Mouse (Mus musculus) spleen, postnatal 14 days (tissue): ENCODE results near the gene Bahcc1.

Source experiments
- DNase-seq, 2 experiments: peaks; one replicate each; pipeline ENCODE4 v3.0.0; 2021 to 2022; ENCODE audit warnings: low spot score in 2 of 2

Bahcc1 gene

GRCm38 (mm10) chr11:120260769-120261150, 28.0 kb downstream of the Bahcc1 start:
- DNase-seq, result no peak

- peak; percentile 38 to 46 for DNase-seq
Observed at GRCm38 (mm10) chr11:120261416-120262355, 28.9 kb downstream of the Bahcc1 start.

GRCm38 (mm10) chr11:120262356-120262901, 29.7 kb downstream of the Bahcc1 start:
- peak; percentile 20 to 35 for DNase-seq

- no peak for DNase-seq
Observed at GRCm38 (mm10) chr11:120263176-120263575, 30.4 kb downstream of the Bahcc1 start.

- DNase-seq, result no peak
Observed at GRCm38 (mm10) chr11:120264008-120264407, 31.3 kb downstream of the Bahcc1 start.

- DNase-seq, result no peak
Observed at GRCm38 (mm10) chr11:120265458-120265857, 32.7 kb downstream of the Bahcc1 start.

GRCm38 (mm10) chr11:120266259-120266758, 33.6 kb downstream of the Bahcc1 start:
- no peak for DNase-seq

- no peak for DNase-seq
Observed at GRCm38 (mm10) chr11:120267274-120267673, 34.5 kb downstream of the Bahcc1 start.

GRCm38 (mm10) chr11:120267676-120268075, 34.9 kb downstream of the Bahcc1 start:
- DNase-seq, result no peak

GRCm38 (mm10) chr11:120268195-120268967, 35.6 kb downstream of the Bahcc1 start:
- no peak for DNase-seq

- DNase-seq, result no peak
Observed at GRCm38 (mm10) chr11:120269007-120269406, 36.3 kb downstream of the Bahcc1 start.

- no peak for DNase-seq
Observed at GRCm38 (mm10) chr11:120269498-120270104, 36.9 kb downstream of the Bahcc1 start.

- DNase-seq, result no peak
Observed at GRCm38 (mm10) chr11:120279335-120279734, 46.6 kb downstream of the Bahcc1 start.

- peak in 1 of 2 experiments; percentile 27 for DNase-seq
Observed at GRCm38 (mm10) chr11:120280281-120280773, 47.6 kb downstream of the Bahcc1 start.

- no peak for DNase-seq
Observed at GRCm38 (mm10) chr11:120280774-120281173, 48.0 kb downstream of the Bahcc1 start.

- no peak for DNase-seq
Observed at GRCm38 (mm10) chr11:120281197-120281596, 48.5 kb downstream of the Bahcc1 start.

GRCm38 (mm10) chr11:120283542-120283941, 50.8 kb downstream of the Bahcc1 start:
- DNase-seq, result no peak

- no peak for DNase-seq
Observed at GRCm38 (mm10) chr11:120289644-120290043, 56.9 kb downstream of the Bahcc1 start.

- no peak for DNase-seq
Observed at GRCm38 (mm10) chr11:120290266-120290665, 57.5 kb downstream of the Bahcc1 start.

- no peak for DNase-seq
Observed at GRCm38 (mm10) chr11:120293714-120294113, 61.0 kb downstream of the Bahcc1 start.
